ENCODE assay signal across 9 mouse cellular contexts in genomic region chr8:72493381-72493780, GRCm38 (mm10). TPM values are rescaled to one million over a fixed set of nuclear protein-coding genes. Genes with fewer than 3 reads are reported as not detected.
DNase-seq lines count a peak whose midpoint lies in the region; ATAC-seq and TF ChIP-seq lines count a peak whose summit lies in the region.
"Had no signal": no experiment of that assay in that cellular context is flagged by ENCODE, and none has a peak within 500 bp of the region (broad histone marks: within the 10 kb centered on the region; RNA-seq: fewer than 3 reads in every experiment).

No protein-coding gene starts in this region.

- H3K9me3 ChIP-seq in heart, embryonic 10.5 days = no peaks in the 10 kb centered on the region
- no peaks in the 10 kb centered on the region for H3K9me3 ChIP-seq in CH12.LX (replicated peaks; ENCODE audit: low read length)
- no peaks in the 10 kb centered on the region for H3K9me3 ChIP-seq in forebrain, embryonic 10.5 days
- H3K9me3 ChIP-seq in liver, embryonic 13.5 days (replicated peaks) = no peaks in the 10 kb centered on the region

- peaks cover 24% of the 10 kb centered on the region for H3K4me1 ChIP-seq in heart, embryonic 10.5 days
- peaks cover 3 to 37% of the 10 kb centered on the region in 2 experiments; a peak in 3 of 4 replicates for H3K4me1 ChIP-seq in CH12.LX (ENCODE audit: control insufficient read depth in 1 of 2, insufficient read depth in 2 of 2)
- peaks cover 54% of the 10 kb centered on the region for H3K4me1 ChIP-seq in forebrain, embryonic 10.5 days
- peaks cover 71% of the 10 kb centered on the region for H3K4me1 ChIP-seq in liver, embryonic 13.5 days (replicated peaks)

- no peak for TF ChIP-seq POLR2A in CH12.LX (IDR thresholded peaks at IDR 0.05; ENCODE audit: low read depth, low read length)

- peak overlapping the region; percentile 92 for H3K4me3 ChIP-seq in heart, embryonic 10.5 days
- H3K4me3 ChIP-seq in CH12.LX (replicated peaks in 1 of 3; ENCODE audit: low read depth in 2 of 3, low read length in 2 of 3, poor library complexity in 1 of 3) = peak overlapping the region; percentile 61 to 93 (median 71)
- H3K4me3 ChIP-seq in forebrain, embryonic 10.5 days = peak overlapping the region; percentile 94
- peak overlapping the region; percentile 98 for H3K4me3 ChIP-seq in liver, embryonic 13.5 days (replicated peaks)

- H3K9ac ChIP-seq in CH12.LX (ENCODE audit: insufficient read depth, low read depth) = peak overlapping the region; percentile 65
- peak overlapping the region; percentile 74 for H3K9ac ChIP-seq in liver, embryonic 13.5 days

- no peak for TF ChIP-seq RAD21 in CH12.LX (IDR thresholded peaks at IDR 0.05; ENCODE audit: low read depth, low read length)

- dilution Hi-C loops in CH12.LX (cut with MboI; ENCODE audit: extremely low pct_ligation_motif_present, extremely low pct_unique_long_range_greater_than_20kb, low sequenced_read_pairs) = no loop called here

- peaks cover 24% of the 10 kb centered on the region for H3K79me2 ChIP-seq in CH12.LX (replicated peaks; ENCODE audit: control insufficient read depth, extremely low read depth, insufficient read depth, poor library complexity, severe bottlenecking)

- no peak for DNase-seq in heart, embryonic 10.5 days (ENCODE audit: low spot score)
- no peak for DNase-seq in heart, adult 18-20 months
- DNase-seq in CH12.LX (ENCODE audit: extremely low read depth) = no peak
- no peak for DNase-seq in forebrain, embryonic 10.5 days (ENCODE audit: extremely low spot score, low spot score)
- DNase-seq in liver, embryonic 13.5 days = no peak
- DNase-seq in layer of hippocampus, postnatal 25 days (ENCODE audit: extremely low spot score in 1 of 2, low spot score in 1 of 2) = no peak
- no peak for DNase-seq in right cerebral cortex, adult 2 months (ENCODE audit: low spot score in 2 of 2)
- DNase-seq in frontal cortex, postnatal 10 days (ENCODE audit: low spot score in 2 of 2) = no peak

- in situ Hi-C loops in CH12.LX (cut with MboI; ENCODE audit: low pct_ligation_motif_present, low pct_unique_long_range_greater_than_20kb, low sequenced_read_pairs) = no loop called here

- 14% methylated on average over 8 of the region's 8 CpGs for WGBS in heart, embryonic 10.5 days
- 19% methylated on average over 8 of the region's 8 CpGs for WGBS in forebrain, embryonic 10.5 days
- WGBS in liver, embryonic 13.5 days (ENCODE audit: insufficient replicate concordance) = 11% methylated on average over 8 of the region's 8 CpGs

- no peak for TF ChIP-seq CTCF in CH12.LX (conservative IDR thresholded peaks at IDR 0.05 in 1 of 2, IDR thresholded peaks at IDR 0.05 in 1 of 2; ENCODE audit: low read depth in 2 of 2, low read length in 2 of 2)

- H3K27me3 ChIP-seq in heart, embryonic 10.5 days (ENCODE audit: insufficient read depth, poor library complexity, severe bottlenecking) = no peaks in the 10 kb centered on the region
- no peaks in the 10 kb centered on the region for H3K27me3 ChIP-seq in CH12.LX (replicated peaks)
- H3K27me3 ChIP-seq in forebrain, embryonic 10.5 days (ENCODE audit: poor library complexity, severe bottlenecking) = no peaks in the 10 kb centered on the region
- H3K27me3 ChIP-seq in liver, embryonic 13.5 days = no peaks in the 10 kb centered on the region
- H3K27me3 ChIP-seq: Patski had no signal

- no peak for ATAC-seq in liver, embryonic 13.5 days (ENCODE audit: low read depth)

- H3K36me3 ChIP-seq in heart, embryonic 10.5 days = peaks cover 48% of the 10 kb centered on the region
- peaks cover 34 to 68% of the 10 kb centered on the region in 2 experiments for H3K36me3 ChIP-seq in CH12.LX (replicated peaks in 1 of 2; ENCODE audit: control insufficient read depth in 1 of 2, insufficient read depth in 1 of 2, low read length in 1 of 2)
- peaks cover 65% of the 10 kb centered on the region for H3K36me3 ChIP-seq in forebrain, embryonic 10.5 days (replicated peaks)
- H3K36me3 ChIP-seq in liver, embryonic 13.5 days = peaks cover 50% of the 10 kb centered on the region

- TF ChIP-seq EP300 in CH12.LX (IDR thresholded peaks at IDR 0.05; ENCODE audit: low read length) = no peak

- peak overlapping the region; percentile 84 for H3K27ac ChIP-seq in heart, embryonic 10.5 days
- H3K27ac ChIP-seq in CH12.LX (ENCODE audit: insufficient read depth, low read depth) = no peak overlapping the region
- peak overlapping the region; percentile 88 for H3K27ac ChIP-seq in forebrain, embryonic 10.5 days
- peak overlapping the region; percentile 72 for H3K27ac ChIP-seq in liver, embryonic 13.5 days

- peak overlapping the region; percentile 90 for H3K4me2 ChIP-seq in CH12.LX (ENCODE audit: insufficient read depth, low read depth, poor library complexity, severe bottlenecking)
- H3K4me2 ChIP-seq in liver, embryonic 13.5 days = peak overlapping the region; percentile 91

TF ChIP-seq in CH12.LX, 34 proteins besides CTCF, POLR2A, EP300 and RAD21:
- TF ChIP-seq JUND (conservative IDR thresholded peaks at IDR 0.05; ENCODE audit: low read depth, low read length) (no peak), ZKSCAN1 (IDR thresholded peaks at IDR 0.05; ENCODE audit: borderline replicate concordance, low read depth, low read length) (no peak), TCF12 (IDR thresholded peaks at IDR 0.05; ENCODE audit: low read depth, low read length) (no peak), KAT2A (IDR thresholded peaks at IDR 0.05; ENCODE audit: insufficient replicate concordance, low read length) (no peak), ETS1 (conservative IDR thresholded peaks at IDR 0.05; ENCODE audit: low read depth, low read length) (no peak)

RNA-seq across cellular contexts. Expression of gene Slc35e1, which starts 1.0 kb away (rescaled TPM):
- 21.5 and 23.8 TPM in 2 replicates for polyA plus RNA-seq in heart, embryonic 10.5 days (2016; fragmentation: Nextera tagmentation; extraction: Ambion mirVana)
- total RNA-seq in heart, adult 18-20 months (2021) = 10 to 100 TPM; 73.6 to 73.7 TPM
- 27.2 and 34.5 TPM in 2 replicates for total RNA-seq in CH12.LX (2012; rRNA removed)
- 24.0 and 28.7 TPM in 2 replicates for total RNA-seq in CH12.LX (2014; rRNA removed)
- 16.8 and 19.8 TPM in 2 replicates for polyA plus RNA-seq in CH12.LX (2012; ENCODE audit: insufficient read length, low read depth)
- 14.0 and 15.3 TPM in 2 replicates for polyA plus RNA-seq in forebrain, embryonic 10.5 days (2016; fragmentation: Nextera tagmentation; extraction: Ambion mirVana)
- polyA plus RNA-seq in liver, embryonic 13.5 days (2015; fragmentation: Nextera tagmentation; extraction: Ambion mirVana) = 6.1 and 6.4 TPM in 2 replicates
- total RNA-seq in layer of hippocampus, postnatal 25 days (2021) = 10 to 100 TPM; 45.9 to 51.1 TPM

RNA-seq across cellular contexts. Expression of gene Cherp, which starts 18.4 kb away (rescaled TPM):
- polyA plus RNA-seq in heart, embryonic 10.5 days (2016; fragmentation: Nextera tagmentation; extraction: Ambion mirVana) = 75.0 and 83.0 TPM in 2 replicates
- 10 to 100 TPM; 23.1 to 33.6 TPM for total RNA-seq in heart, adult 18-20 months (2021)
- total RNA-seq in CH12.LX (2012; rRNA removed) = 18.1 and 20.2 TPM in 2 replicates
- total RNA-seq in CH12.LX (2014; rRNA removed) = 6.1 and 8.9 TPM in 2 replicates
- polyA plus RNA-seq in CH12.LX (2012; ENCODE audit: insufficient read length, low read depth) = 69.5 and 80.4 TPM in 2 replicates
- 108 and 114 TPM in 2 replicates for polyA plus RNA-seq in forebrain, embryonic 10.5 days (2016; fragmentation: Nextera tagmentation; extraction: Ambion mirVana)
- polyA plus RNA-seq in liver, embryonic 13.5 days (2015; fragmentation: Nextera tagmentation; extraction: Ambion mirVana) = 21.4 and 31.4 TPM in 2 replicates
- total RNA-seq in layer of hippocampus, postnatal 25 days (2021) = 10 to 100 TPM; 67.2 to 79.6 TPM

RNA-seq across cellular contexts. Expression of gene 1700030K09Rik, which starts 49.7 kb away (rescaled TPM):
- polyA plus RNA-seq in heart, embryonic 10.5 days (2016; fragmentation: Nextera tagmentation; extraction: Ambion mirVana) = 9.7 and 12.0 TPM in 2 replicates
- 1 to 10 TPM; 4.6 to 5.0 TPM for total RNA-seq in heart, adult 18-20 months (2021)
- total RNA-seq in CH12.LX (2012; rRNA removed) (12.6 TPM in 2 replicates), CH12.LX (2014; rRNA removed) (9.7 and 9.8 TPM in 2 replicates)
- 11.8 and 13.1 TPM in 2 replicates for polyA plus RNA-seq in CH12.LX (2012; ENCODE audit: insufficient read length, low read depth)
- polyA plus RNA-seq in forebrain, embryonic 10.5 days (2016; fragmentation: Nextera tagmentation; extraction: Ambion mirVana) = 13.6 and 14.3 TPM in 2 replicates
- 4.2 and 5.0 TPM in 2 replicates for polyA plus RNA-seq in liver, embryonic 13.5 days (2015; fragmentation: Nextera tagmentation; extraction: Ambion mirVana)
- total RNA-seq in layer of hippocampus, postnatal 25 days (2021) = 10 to 100 TPM; 12.9 to 15.4 TPM

RNA-seq across cellular contexts. Expression of gene Calr3, which starts 49.7 kb away (rescaled TPM):
- polyA plus RNA-seq in heart, embryonic 10.5 days (2016; fragmentation: Nextera tagmentation; extraction: Ambion mirVana) = 0.84 and 1.7 TPM in 2 replicates
- 10 to 100 TPM; 17.0 to 24.2 TPM for total RNA-seq in heart, adult 18-20 months (2021)
- 4.0 and 5.3 TPM in 2 replicates for total RNA-seq in CH12.LX (2012; rRNA removed)
- total RNA-seq in CH12.LX (2014; rRNA removed) = 2.5 and 2.8 TPM in 2 replicates
- 2.5 and 3.1 TPM in 2 replicates for polyA plus RNA-seq in CH12.LX (2012; ENCODE audit: insufficient read length, low read depth)
- polyA plus RNA-seq in forebrain, embryonic 10.5 days (2016; fragmentation: Nextera tagmentation; extraction: Ambion mirVana) = 1.1 and 1.5 TPM in 2 replicates
- polyA plus RNA-seq in liver, embryonic 13.5 days (2015; fragmentation: Nextera tagmentation; extraction: Ambion mirVana) = 0.59 and 0.93 TPM in 2 replicates
- total RNA-seq in layer of hippocampus, postnatal 25 days (2021) = under 1 TPM; 0.69 to 0.85 TPM

RNA-seq across cellular contexts. Expression of gene Med26, which starts 54.7 kb away (rescaled TPM):
- 12.7 and 14.9 TPM in 2 replicates for polyA plus RNA-seq in heart, embryonic 10.5 days (2016; fragmentation: Nextera tagmentation; extraction: Ambion mirVana)
- 1 to 10 TPM; 7.3 to 9.8 TPM for total RNA-seq in heart, adult 18-20 months (2021)
- total RNA-seq in CH12.LX (2012; rRNA removed) = 9.7 and 10.3 TPM in 2 replicates
- total RNA-seq in CH12.LX (2014; rRNA removed) = 6.6 and 8.7 TPM in 2 replicates
- 12.9 and 14.3 TPM in 2 replicates for polyA plus RNA-seq in CH12.LX (2012; ENCODE audit: insufficient read length, low read depth)
- polyA plus RNA-seq in forebrain, embryonic 10.5 days (2016; fragmentation: Nextera tagmentation; extraction: Ambion mirVana) = 19.4 and 20.1 TPM in 2 replicates
- 7.9 and 8.0 TPM in 2 replicates for polyA plus RNA-seq in liver, embryonic 13.5 days (2015; fragmentation: Nextera tagmentation; extraction: Ambion mirVana)
- 10 to 100 TPM; 10.1 to 10.6 TPM for total RNA-seq in layer of hippocampus, postnatal 25 days (2021)
